Mouse (Mus musculus): ENCODE data around the gene Pacsin3. TPM values are rescaled to one million over a fixed set of nuclear protein-coding genes. Genes with fewer than 3 reads are reported as not detected.

The Pacsin3 gene
- polyA plus RNA-seq, 1 experiment: 3.9 TPM

GRCm38 (mm10) chr2:91305926-91306325 is 50.2 kb downstream of the Pacsin3 start:
- no peaks in the 10 kb centered on the region; the same call in 1 of the 2 replicates for H3K36me3 ChIP-seq (ENCODE audit: control insufficient read depth, insufficient read depth, low read length)
- H3K27ac ChIP-seq (ENCODE audit: control insufficient read depth, insufficient read depth, low read depth, low read length): no peak overlapping the region
- TF ChIP-seq POLR2A (IDR thresholded peaks at IDR 0.05; ENCODE audit: control insufficient read depth, low read depth, low read length): no peak
- no peak for TF ChIP-seq CTCF (IDR thresholded peaks at IDR 0.05; ENCODE audit: control insufficient read depth, insufficient read depth, insufficient replicate concordance, low read depth, low read length)

GRCm38 (mm10) chr2:91306589-91306988 is 50.8 kb downstream of the Pacsin3 start:
- no peaks in the 10 kb centered on the region for H3K27me3 ChIP-seq (ENCODE audit: control insufficient read depth, insufficient read depth, low read length)
- H3K36me3 ChIP-seq (ENCODE audit: control insufficient read depth, insufficient read depth, low read length): no peaks in the 10 kb centered on the region; the same call in 1 of the 2 replicates
- H3K27ac ChIP-seq (ENCODE audit: control insufficient read depth, insufficient read depth, low read depth, low read length): no peak overlapping the region
- no peaks in the 10 kb centered on the region; the same call in 1 of the 2 replicates for H3K4me1 ChIP-seq (ENCODE audit: control insufficient read depth, insufficient read depth, low read length)
- TF ChIP-seq CTCF (IDR thresholded peaks at IDR 0.05; ENCODE audit: control insufficient read depth, insufficient read depth, insufficient replicate concordance, low read depth, low read length) (no peak), POLR2A (IDR thresholded peaks at IDR 0.05; ENCODE audit: control insufficient read depth, low read depth, low read length) (no peak)
- no peak overlapping the region for H3K4me3 ChIP-seq (ENCODE audit: control insufficient read depth, low read depth, low read length)

More at GRCm38 (mm10) chr2:91305926-91306325, 50.2 kb downstream of the Pacsin3 start:
- no peaks in the 10 kb centered on the region for H3K27me3 ChIP-seq (ENCODE audit: control insufficient read depth, insufficient read depth, low read length)
- no peak overlapping the region for H3K4me3 ChIP-seq (ENCODE audit: control insufficient read depth, low read depth, low read length)
- no peaks in the 10 kb centered on the region; the same call in 1 of the 2 replicates for H3K4me1 ChIP-seq (ENCODE audit: control insufficient read depth, insufficient read depth, low read length)

GRCm38 (mm10) chr2:91308680-91309079 is 52.9 kb downstream of the Pacsin3 start:
- no peaks in the 10 kb centered on the region; the same call in 1 of the 2 replicates for H3K36me3 ChIP-seq (ENCODE audit: control insufficient read depth, insufficient read depth, low read length)
- H3K27me3 ChIP-seq (ENCODE audit: control insufficient read depth, insufficient read depth, low read length): no peaks in the 10 kb centered on the region
- no peaks in the 10 kb centered on the region; the same call in 1 of the 2 replicates for H3K4me1 ChIP-seq (ENCODE audit: control insufficient read depth, insufficient read depth, low read length)
- no peak for TF ChIP-seq POLR2A (IDR thresholded peaks at IDR 0.05; ENCODE audit: control insufficient read depth, low read depth, low read length)
- no peak for TF ChIP-seq CTCF (IDR thresholded peaks at IDR 0.05; ENCODE audit: control insufficient read depth, insufficient read depth, insufficient replicate concordance, low read depth, low read length)
- no peak overlapping the region for H3K27ac ChIP-seq (ENCODE audit: control insufficient read depth, insufficient read depth, low read depth, low read length)
- no peak overlapping the region for H3K4me3 ChIP-seq (ENCODE audit: control insufficient read depth, low read depth, low read length)

GRCm38 (mm10) chr2:91309546-91309945 is 53.8 kb downstream of the Pacsin3 start:
- TF ChIP-seq CTCF (IDR thresholded peaks at IDR 0.05; ENCODE audit: control insufficient read depth, insufficient read depth, insufficient replicate concordance, low read depth, low read length) (no peak), POLR2A (IDR thresholded peaks at IDR 0.05; ENCODE audit: control insufficient read depth, low read depth, low read length) (no peak)
- H3K27me3 ChIP-seq (ENCODE audit: control insufficient read depth, insufficient read depth, low read length): no peaks in the 10 kb centered on the region
- no peak overlapping the region for H3K27ac ChIP-seq (ENCODE audit: control insufficient read depth, insufficient read depth, low read depth, low read length)
- no peaks in the 10 kb centered on the region; the same call in 1 of the 2 replicates for H3K36me3 ChIP-seq (ENCODE audit: control insufficient read depth, insufficient read depth, low read length)
- H3K4me1 ChIP-seq (ENCODE audit: control insufficient read depth, insufficient read depth, low read length): no peaks in the 10 kb centered on the region; the same call in 1 of the 2 replicates
- no peak overlapping the region for H3K4me3 ChIP-seq (ENCODE audit: control insufficient read depth, low read depth, low read length)

GRCm38 (mm10) chr2:91312578-91313311 is 57.0 kb downstream of the Pacsin3 start:
- no peak overlapping the region for H3K4me3 ChIP-seq (ENCODE audit: control insufficient read depth, low read depth, low read length)
- no peaks in the 10 kb centered on the region; the same call in 1 of the 2 replicates for H3K4me1 ChIP-seq (ENCODE audit: control insufficient read depth, insufficient read depth, low read length)
- no peak for TF ChIP-seq CTCF (IDR thresholded peaks at IDR 0.05; ENCODE audit: control insufficient read depth, insufficient read depth, insufficient replicate concordance, low read depth, low read length)
- TF ChIP-seq POLR2A (IDR thresholded peaks at IDR 0.05; ENCODE audit: control insufficient read depth, low read depth, low read length): no peak
- H3K36me3 ChIP-seq (ENCODE audit: control insufficient read depth, insufficient read depth, low read length): no peaks in the 10 kb centered on the region
- peak overlapping the region; percentile 37 for H3K27ac ChIP-seq (ENCODE audit: control insufficient read depth, insufficient read depth, low read depth, low read length)
- no peaks in the 10 kb centered on the region for H3K27me3 ChIP-seq (ENCODE audit: control insufficient read depth, insufficient read depth, low read length)

- Histone ChIP-seq H3K36me3 (ENCODE audit: control insufficient read depth, insufficient read depth, low read length) (no peaks in the 10 kb centered on the region), H3K4me3 (ENCODE audit: control insufficient read depth, low read depth, low read length) (no peak overlapping the region), H3K4me1 (ENCODE audit: control insufficient read depth, insufficient read depth, low read length) (no peaks in the 10 kb centered on the region), H3K27ac (ENCODE audit: control insufficient read depth, insufficient read depth, low read depth, low read length) (no peak overlapping the region), H3K27me3 (ENCODE audit: control insufficient read depth, insufficient read depth, low read length) (no peaks in the 10 kb centered on the region)
- TF ChIP-seq POLR2A (IDR thresholded peaks at IDR 0.05; ENCODE audit: control insufficient read depth, low read depth, low read length) (no peak), CTCF (IDR thresholded peaks at IDR 0.05; ENCODE audit: control insufficient read depth, insufficient read depth, insufficient replicate concordance, low read depth, low read length) (no peak)
Measured at GRCm38 (mm10) chr2:91314184-91314583, 58.4 kb downstream of the Pacsin3 start.

Other genes starting within 250 kb of the Pacsin3 start
- gene Rapsn, start 220.3 kb upstream of the Pacsin3 start, polyA plus RNA-seq (2012; rRNA removed): 6.7 and 7.1 TPM in 2 replicates
- 435 and 494 TPM in 2 replicates for gene Psmc3, start 201.9 kb upstream of the Pacsin3 start, polyA plus RNA-seq (2012; rRNA removed)
- 65.7 and 67.9 TPM in 2 replicates for gene Slc39a13, start 185.5 kb upstream of the Pacsin3 start, polyA plus RNA-seq (2012; rRNA removed)
- 2.5 and 2.9 TPM in 2 replicates for gene Spi1, start 173.6 kb upstream of the Pacsin3 start, polyA plus RNA-seq (2012; rRNA removed)
- gene Mybpc3, start 137.8 kb upstream of the Pacsin3 start, polyA plus RNA-seq (2012; rRNA removed): 0.04 TPM in 1 of 2 replicates, not detected in the other
- 9.0 and 11.4 TPM in 2 replicates for gene Madd, start 72.1 kb upstream of the Pacsin3 start, polyA plus RNA-seq (2012; rRNA removed)
- gene Nr1h3, start 53.1 kb upstream of the Pacsin3 start, polyA plus RNA-seq (2012; rRNA removed): 20.0 and 22.8 TPM in 2 replicates
- gene Acp2, start 53.1 kb upstream of the Pacsin3 start, polyA plus RNA-seq (2012; rRNA removed): 11.9 and 12.0 TPM in 2 replicates
- 13.2 and 13.7 TPM in 2 replicates for gene Ddb2, start 19.0 kb upstream of the Pacsin3 start, polyA plus RNA-seq (2012; rRNA removed)
- 29.1 and 34.6 TPM in 2 replicates for gene Arfgap2, start 9.0 kb downstream of the Pacsin3 start, polyA plus RNA-seq (2012; rRNA removed)
- 81.5 and 91.7 TPM in 2 replicates for gene 1110051M20Rik, start 188.8 kb downstream of the Pacsin3 start, polyA plus RNA-seq (2012; rRNA removed)
- gene Lrp4, start 201.6 kb downstream of the Pacsin3 start, polyA plus RNA-seq (2012; rRNA removed): 0.44 and 0.96 TPM in 2 replicates